Mouse (Mus musculus) cerebellum, postnatal 4 days (tissue): ENCODE data around the gene Baiap2l1.
"Not testable (repeated sequence)": the region's sequence is repeated elsewhere in the genome, so short reads cannot be mapped to it uniquely, and the experiment has no call there.

Experiments used
- DNase-seq, 2 experiments: peaks; one replicate each; pipeline ENCODE4 v3.0.0; 2022; ENCODE audit warnings: low spot score in 2 of 2, mixed read lengths in 1 of 2

The Baiap2l1 gene

DNA sequence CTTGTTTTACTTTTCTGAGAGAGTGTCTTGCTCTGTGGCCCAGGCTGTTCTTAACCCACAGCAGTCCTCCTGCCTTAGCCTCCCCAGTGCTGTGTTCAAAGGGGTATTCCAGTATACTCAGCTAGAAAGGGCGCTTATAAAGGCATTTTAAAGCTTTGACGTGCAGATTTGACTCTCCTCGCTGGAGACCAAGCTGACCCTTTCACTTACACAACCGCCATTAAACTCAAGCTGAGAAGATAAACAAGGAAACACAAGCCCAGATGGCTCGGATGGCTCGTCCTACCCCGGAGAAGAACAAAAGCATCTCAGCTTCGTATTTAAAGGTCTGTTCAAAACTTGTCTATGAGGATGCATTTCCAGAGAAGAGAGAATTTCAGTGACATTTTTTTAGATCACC lies 6.7 kb downstream of the Baiap2l1 start:
- no peak for DNase-seq

DNA sequence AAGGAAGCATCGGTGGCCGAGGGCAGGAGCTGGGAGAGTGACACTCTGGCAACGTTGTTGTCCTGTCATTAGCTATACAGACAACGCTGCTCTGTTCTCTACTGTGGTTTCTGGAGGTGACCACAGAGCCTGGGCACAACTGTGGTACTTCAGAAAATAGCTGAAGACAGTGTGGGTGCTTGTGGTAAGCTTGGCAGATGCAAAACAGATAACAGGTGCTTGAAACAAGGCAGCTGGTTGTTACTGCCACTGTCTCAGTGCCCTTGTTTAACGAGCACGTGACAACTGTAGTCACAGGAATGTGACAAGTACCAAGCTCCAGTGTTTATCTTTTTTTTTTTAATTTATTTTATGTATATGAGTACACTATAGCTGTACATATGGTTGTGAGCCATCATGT lies 13.3 kb downstream of the Baiap2l1 start:
- no peak for DNase-seq

DNA sequence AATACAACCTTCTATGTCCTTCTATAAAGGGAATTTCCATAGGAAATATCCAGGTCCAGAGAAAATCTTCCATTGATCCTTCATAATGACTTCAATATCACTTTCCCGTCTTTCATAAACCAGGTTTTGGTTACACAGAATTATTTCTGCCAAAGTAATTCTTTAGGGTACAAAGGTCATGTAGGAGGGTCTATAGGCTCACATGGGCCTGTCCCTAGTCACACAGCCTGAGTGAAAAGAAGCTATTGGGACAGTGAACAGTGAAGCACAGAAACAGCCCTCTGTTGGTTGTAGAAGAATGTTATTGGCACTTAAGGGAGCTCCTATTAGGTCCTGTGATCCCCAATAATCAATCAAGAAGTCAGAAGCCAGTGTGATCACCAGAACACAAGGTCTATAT lies 16.8 kb downstream of the Baiap2l1 start:
- no peak for DNase-seq

DNA sequence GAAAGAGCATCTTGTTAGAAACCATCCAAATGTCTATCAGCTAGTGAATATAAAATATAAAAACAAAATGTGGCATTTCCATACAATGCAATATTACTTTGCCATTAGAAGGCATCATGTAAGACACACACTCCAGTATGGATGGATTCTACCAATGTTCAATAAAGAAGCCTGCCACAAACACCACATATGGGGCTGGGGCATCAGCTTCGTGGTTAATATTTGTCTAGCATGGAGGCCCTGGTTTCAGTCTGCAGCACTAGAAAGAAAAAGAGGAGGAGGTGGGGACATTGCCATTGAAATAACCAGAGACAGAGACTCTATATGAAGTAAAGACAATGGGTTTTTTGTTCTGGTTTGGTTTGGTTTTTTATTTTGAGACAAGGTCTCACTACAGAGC lies 19.1 kb downstream of the Baiap2l1 start:
- no peak for DNase-seq

DNA sequence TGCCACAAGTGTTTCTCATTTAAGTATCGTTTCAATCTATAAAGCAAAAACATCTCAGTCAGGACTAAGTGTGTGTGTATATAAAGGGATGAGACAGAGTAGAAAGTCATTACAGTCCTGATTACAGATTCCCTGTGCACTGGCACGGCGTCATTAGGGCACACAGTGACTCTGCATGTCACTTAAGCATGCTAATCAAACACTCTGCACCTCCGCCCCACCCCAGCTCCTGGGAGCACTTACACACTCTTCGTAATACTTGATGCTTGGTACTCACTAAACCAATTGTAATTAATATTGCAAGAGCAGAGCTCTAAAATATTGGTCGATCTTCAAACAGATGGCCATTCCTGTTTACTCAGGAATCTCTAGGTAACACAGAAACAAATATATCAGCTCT lies 22.6 kb downstream of the Baiap2l1 start:
- not testable (repeated sequence) for DNase-seq

DNA sequence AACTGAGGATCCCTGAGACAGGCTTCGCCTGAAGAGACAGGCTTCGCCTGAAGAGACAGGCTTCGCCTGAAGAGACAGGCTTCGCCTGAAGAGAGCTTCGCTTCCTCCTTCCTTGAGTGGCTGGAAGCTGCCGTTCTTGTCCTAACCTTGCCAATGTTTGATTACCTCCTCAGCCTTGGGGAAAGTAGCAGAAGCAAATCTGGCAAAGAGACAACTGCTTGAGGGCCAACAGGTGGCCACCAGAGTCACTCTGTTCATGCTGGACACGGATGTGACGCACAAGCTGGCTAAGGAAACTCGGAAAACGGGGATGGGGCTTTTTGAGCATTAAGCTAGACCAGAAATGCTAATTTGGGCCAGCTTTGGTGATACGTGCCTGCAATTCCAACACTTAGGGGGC lies 23.9 kb downstream of the Baiap2l1 start:
- no peak for DNase-seq

DNA sequence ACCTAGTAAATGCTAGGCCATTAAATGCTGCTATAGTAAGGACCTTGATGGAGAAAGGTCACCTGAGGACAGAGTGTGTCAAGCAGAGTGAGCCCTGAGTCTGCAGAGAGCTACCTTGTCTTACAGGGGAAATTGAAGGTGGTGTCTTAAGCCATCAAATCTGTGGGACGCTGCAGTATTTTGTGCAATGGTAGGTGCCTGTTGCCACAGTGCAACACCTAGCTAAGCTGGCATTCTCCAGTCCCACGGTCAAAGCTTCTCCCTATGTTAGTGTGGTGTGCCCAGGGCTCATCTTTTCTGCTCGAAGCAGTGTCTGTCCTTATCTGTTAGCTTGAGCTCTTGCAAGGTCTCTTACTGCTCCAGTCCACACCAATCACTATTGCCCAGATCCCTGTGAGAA lies 35.2 kb downstream of the Baiap2l1 start:
- DNase-seq = no peak

DNA sequence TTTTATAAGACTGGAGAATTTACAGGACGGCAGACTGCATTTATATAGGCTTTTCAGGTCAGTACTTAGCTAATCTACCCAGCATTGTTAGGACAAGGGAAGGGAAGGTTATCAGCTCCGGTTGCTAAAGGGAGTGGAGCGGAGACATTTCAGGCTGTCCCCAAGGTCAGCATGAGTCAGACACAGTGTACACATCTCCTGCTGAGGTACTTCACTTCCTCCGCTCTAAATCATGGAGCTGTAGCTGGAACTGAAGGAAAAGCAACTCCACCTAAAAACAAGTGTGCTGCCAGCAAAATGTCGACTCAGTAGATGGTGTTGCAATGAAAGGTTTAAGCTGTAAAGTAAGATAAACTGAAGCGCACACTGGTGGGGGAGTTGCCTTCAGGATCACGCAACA lies 36.2 kb downstream of the Baiap2l1 start:
- no peak for DNase-seq

DNA sequence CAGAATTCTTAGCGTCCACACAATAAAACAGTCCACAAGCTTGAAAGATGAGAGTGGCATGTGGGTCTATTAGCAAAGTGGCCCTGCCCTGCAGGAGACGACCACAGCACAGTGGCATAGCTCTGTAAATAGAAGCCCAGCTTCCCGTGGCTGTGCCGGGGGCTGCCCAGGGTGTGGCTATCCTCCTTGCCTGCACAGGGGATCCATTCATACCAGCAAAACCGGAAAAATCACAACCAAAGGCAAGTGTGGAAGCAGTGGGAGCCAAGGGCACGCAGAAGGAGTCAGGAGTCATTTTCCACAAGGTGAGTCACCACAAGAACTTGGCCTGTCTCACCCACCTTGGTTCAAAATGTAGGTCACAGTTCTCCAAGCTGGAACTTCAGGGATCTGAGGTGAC lies 39.6 kb downstream of the Baiap2l1 start:
- no peak for DNase-seq

DNA sequence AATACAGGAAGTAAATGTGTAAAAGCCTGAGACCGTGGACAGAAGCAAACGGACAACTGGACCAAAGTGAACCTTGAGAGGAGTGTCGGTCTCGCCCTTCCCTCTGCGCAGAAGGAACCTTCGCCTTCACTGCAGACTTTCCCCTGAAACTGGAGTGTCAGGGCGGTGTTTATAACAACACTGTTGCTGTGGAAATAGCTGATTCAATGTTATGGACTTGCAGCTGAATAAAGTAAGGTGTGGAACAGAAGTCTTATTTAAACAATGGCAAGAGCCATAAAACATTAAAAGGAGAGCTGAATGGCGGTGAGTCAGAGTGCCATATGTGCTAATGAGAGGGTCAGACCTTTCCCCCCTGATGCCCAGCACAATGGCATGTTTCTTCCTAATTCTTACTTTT lies 40.5 kb downstream of the Baiap2l1 start:
- no peak for DNase-seq

DNA sequence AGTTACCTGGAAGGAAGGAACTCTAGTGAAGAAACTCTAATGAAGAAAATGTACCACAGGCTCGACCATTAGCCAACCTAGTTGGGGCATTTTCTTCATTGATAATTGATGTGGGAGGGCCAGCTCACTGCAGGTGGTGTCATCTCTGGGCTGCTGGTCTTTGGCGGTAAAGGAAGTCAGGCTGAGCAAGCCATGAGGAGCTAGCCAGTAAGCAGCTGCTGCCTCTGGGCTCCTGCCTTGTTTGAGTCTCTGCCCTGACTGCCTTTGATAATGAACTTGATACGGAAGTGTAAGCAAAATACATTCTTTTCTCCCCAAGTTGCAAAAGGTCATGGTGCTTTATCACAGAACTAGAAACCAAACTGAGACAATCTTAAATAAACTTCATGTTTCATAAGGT lies 41.5 kb downstream of the Baiap2l1 start:
- no peak for DNase-seq

DNA sequence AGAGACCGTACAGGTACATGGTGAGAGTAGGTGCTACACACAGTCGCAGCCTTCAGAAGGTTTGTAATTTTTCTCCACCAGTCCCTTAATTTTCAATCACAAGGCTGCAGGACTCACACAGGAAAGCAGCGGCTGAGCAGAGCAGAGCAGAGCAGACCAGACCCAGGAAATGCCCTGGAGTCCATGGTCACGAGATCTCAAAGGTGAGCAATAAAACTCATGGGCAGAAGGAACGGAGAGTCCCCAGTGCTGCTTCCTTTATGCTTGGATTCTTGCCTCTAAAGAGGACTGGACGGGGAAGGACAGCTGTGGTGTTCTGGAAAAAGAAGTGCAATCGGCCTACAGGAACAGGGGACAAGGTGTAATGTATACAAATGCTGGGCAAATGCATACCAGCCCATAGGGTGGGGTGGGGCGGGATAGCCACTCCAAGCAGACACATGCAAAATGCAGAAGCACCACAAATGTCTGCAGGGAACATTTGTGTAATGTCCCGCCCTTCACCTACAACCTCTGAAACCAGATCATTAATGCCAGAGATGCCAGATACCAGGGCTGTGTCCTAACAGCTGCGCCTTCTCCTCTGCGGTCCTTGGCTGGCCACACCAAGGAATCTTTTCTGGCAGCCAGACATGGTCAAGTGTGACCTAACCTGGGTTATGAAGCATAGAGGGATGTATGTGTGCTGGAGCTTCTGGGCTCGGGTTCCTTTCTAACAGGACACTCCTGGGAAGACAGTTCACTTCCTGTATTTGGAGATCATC lies 43.0 kb downstream of the Baiap2l1 start:
- DNase-seq = no peak

DNA sequence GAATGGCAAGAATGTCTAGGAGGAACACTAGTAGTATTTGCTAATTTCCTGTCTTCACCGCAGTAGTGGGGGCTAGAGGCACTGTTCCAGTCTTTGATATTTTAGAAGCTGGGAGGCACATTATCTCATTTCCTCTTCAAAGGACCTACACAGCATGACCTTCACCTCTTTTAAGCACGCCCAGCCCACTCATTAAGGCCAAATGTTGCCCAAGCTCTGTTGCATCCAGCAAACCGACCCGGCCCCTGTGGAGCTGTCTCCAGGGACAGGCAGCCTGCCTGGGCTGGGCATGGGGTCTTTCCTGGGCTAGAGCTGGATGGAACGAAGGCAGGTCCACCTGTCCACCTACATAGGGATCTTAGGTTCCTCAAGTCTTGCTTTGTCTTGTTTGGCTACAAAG lies 44.6 kb downstream of the Baiap2l1 start:
- no peak for DNase-seq

DNA sequence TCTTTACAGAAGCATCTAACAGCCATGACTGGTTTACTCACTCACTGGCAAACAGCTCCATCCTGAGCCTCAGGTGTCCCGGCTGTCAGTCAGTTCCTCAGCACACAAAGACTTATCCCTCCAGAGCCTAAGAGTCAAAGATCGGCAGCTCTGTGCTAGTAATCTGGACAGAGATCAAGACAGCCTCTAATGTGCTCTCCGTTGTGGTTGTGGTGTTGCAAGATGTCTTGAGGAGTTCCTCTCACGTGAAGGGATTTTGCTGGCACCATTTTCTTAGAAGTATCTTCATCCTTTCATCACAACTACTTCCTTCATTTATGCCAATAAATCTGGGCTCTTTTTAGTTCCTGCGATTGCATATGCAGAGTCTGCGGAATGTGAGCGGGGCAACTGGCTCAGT lies 45.7 kb downstream of the Baiap2l1 start:
- DNase-seq = no peak

DNA sequence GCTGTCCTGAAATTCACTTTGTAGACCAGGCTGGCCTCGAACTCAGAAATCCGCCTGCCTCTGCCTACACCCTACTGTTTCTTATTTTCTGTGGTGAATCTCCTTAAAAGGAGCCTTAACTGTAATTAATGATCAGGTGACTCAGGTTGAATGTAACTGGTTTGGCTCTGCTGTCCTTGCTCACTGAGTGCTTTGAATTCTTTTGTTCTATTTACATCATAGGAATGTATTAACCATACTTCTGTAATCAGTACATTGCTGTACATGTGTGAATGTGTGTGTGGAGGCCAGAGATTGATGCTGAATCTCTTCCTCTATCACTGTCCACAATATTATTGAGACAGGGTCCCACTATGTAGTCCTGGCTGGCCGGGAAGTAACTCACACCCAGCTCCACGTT lies 49.0 kb downstream of the Baiap2l1 start:
- DNase-seq = no peak

DNA sequence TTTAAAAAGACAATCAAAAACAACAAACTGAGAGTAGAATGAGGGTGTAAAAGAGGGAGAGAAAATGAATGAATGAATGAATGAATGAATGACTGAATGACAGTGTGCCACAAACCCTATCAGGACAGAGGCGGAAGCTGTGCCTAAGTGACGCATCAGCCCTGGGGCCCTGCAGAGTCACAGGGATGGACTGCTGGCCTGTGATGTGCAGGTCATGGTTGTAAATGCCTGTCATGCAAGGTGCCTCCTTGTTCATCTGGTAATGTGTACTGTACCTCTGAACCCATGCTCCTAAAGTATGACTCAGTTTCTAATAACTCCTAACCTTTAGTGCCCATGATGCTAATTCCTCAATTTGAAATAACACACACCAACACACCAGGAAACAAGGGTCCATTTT lies 54.8 kb downstream of the Baiap2l1 start:
- no peak for DNase-seq

DNA sequence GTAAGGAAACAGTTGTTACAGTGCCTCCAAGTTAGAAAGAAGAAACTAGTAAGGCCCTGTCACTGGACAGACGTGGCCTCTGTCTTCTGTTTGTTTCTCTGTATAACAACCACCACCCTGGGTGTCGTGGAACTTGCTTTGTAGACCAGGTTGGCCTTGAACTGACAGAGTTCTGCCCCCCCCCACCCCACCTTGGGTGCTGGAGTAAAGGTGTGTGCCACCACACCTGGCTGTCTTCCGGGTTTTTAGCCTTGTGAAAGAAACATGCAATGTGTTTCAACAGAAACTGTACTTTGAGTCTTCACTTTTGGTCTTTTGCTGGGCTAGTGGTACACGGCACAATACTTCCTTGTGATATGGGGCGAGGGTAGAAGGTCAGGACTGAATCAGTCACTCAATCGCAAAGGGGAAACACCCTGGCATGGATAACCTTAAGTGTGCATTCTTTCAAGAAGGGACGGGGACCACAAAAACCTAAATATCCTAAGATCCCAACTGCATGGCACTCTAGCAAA lies 61.8 kb downstream of the Baiap2l1 start:
- no peak for DNase-seq

DNA sequence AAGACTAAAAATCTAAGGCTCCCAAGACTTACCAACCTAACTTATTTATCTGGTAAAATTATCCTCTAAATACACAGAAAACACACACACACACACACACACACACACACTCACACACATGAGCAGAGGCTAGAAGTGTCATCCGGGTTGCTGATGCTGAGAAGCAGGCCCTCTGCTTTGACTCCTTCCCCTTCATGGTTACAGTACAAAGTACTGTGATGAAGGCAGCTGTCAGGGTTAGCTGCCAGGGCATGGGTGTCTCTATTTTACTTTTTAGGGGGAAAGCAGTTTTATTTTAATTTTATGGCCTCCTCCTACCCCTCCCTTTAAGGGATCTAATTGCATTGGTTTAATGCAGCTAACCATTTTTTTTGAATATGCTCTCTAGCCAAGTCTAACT lies 62.6 kb downstream of the Baiap2l1 start:
- no peak for DNase-seq

DNA sequence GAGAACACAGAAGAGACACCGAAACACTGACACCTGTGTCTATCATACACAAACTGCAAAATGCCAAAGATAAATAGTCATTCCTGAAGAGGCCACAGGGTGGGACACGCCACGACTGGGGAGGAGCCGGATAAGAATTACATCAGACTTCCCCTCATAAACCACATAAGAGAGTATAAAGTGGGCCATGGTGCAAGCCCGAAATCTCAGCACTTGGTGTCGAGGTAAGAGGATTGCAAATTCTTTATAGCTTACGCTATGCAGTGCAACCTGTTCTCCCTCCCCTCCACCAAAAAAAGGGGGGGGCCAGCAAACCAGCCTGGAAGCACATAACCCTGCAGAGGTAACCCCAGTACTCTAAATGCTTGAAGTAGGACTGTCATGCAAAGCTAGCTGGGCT lies 63.0 kb downstream of the Baiap2l1 start:
- no peak for DNase-seq

DNA sequence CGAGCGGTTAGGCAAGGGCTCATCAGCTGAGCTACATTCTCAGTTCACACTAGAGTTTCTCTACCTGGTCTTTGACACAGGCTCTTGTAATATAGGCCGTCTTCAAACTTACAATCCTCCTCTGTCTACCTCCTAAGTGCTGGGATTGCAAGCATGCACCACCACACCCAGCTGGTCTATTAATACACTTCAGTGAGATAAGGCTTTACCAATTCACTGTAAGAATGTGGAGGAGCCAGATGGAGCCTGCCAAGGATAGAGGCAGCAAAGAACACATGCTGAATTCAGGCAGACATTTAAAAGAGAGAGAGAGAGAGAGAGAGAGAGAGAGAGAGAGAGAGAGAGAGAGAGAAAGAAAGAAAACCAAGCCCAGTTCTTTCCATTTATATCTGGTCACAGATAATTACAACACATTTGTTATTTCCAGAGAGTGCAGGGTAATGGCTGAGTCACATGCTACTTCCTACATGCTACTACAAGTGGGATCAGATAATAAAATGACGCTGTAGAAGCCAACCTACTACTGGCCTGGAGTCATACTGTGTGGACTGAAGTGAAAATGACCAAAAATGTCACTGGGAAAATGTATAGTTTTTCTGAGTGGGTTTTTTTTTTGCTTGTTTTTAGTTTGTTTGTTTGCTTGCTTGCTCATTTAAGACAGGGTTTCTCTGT lies 68.0 kb downstream of the Baiap2l1 start:
- no peak for DNase-seq

DNA sequence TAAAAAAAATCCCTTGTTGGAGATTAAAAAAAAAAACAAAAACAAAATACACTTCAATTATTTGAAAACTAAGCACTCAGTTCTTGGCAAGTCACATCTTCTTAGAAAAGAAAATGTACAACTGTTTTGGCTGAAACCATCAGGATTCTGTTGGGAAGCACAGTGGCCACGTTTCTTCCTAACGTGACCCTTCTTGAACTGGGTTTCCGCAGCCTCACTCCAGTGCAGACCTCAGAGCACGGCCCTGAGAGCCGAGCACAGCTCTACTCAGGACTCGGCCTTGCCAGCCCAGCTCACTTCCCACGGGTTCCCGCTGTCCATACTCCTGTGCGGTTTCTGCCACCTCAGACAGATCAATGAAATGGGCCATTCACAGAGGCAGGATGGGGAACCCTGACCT lies 69.5 kb downstream of the Baiap2l1 start:
- no peak for DNase-seq

DNA sequence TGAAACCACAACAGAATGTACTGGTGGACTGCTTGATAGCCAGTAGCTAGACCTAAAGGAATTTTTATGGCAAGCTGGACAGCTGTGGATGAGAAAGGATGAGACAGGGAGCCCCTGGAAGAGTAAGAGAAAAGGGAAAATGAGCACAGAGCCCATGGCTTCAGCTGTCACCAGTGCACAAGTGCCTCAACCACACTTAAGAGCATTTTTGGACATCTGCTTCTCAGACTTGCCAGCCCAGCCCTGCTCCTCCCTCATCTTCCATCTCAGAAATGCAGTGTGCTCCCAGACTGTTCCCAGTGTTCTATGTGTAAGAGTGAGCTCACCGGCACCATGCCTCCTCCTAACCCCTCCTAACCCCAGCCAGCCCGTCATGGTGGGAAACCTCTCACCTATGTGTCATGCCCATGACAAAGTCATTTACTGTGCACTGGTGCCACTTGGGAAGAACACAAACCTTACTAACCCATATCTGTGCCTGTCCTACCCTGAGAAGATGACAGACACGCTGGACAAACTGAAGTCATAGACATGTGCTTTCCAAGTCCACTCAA lies 70.6 kb downstream of the Baiap2l1 start:
- no peak for DNase-seq

DNA sequence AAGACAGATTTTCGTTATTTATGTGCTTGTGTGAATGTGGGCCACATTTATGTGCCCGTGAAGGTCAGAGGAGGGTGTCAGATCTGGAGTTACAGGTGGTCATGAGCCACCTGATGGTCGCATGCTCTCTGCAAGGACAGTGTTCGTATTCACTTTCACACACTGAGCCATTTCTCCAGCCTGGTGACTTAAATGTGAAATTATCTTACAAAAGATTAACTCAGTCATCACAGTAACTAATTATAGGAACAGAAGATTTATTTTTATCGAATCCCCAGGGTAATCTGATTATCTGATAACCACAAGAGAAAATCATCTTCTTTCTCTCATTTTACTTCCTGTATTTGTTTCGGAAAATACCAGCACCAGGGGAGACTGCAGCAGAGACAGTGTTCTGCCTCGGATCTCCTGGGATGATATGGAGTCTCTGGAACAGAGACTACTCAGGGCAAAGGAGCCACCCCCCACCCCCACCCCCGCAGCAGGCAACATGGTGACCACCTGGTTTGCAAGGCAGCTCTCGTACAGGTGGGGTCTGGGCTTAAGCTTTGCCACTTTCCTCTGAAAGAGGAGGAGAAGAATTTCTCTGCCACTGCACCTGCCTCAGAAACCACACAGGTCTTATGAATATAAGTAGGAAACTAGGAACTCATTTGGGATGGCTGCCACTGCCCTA lies 71.2 kb downstream of the Baiap2l1 start:
- DNase-seq = no peak
